Mouse (Mus musculus) lung, postnatal 4 days (tissue): Measurements from ENCODE around the gene Acod1.

Experiments used
- DNase-seq, 2 experiments: peaks; one replicate each; pipeline ENCODE4 v3.0.0; 2021

Acod1 gene

GRCm38 (mm10) chr14:103046677-103047076, at the start of gene Acod1:
Gene Acod1, plus strand, starts transcription at chr14:103046977.
- no peak for DNase-seq

- DNase-seq = peak; percentile 48 to 54
Measured at GRCm38 (mm10) chr14:103007737-103008136, 39.0 kb upstream of the Acod1 start.

GRCm38 (mm10) chr14:103011782-103012181, 35.0 kb upstream of the Acod1 start:
- DNase-seq = peak in 1 of 2 experiments; percentile 39

GRCm38 (mm10) chr14:103012563-103013150, 34.1 kb upstream of the Acod1 start:
- peak; percentile 53 to 75 for DNase-seq

GRCm38 (mm10) chr14:103017009-103017408, 29.8 kb upstream of the Acod1 start:
- DNase-seq = no peak

GRCm38 (mm10) chr14:103020046-103020445, 26.7 kb upstream of the Acod1 start:
- no peak for DNase-seq

- no peak for DNase-seq
Measured at GRCm38 (mm10) chr14:103029203-103029602, 17.6 kb upstream of the Acod1 start.

- peak; percentile 43 to 55 for DNase-seq
Measured at GRCm38 (mm10) chr14:103033271-103033823, 13.4 kb upstream of the Acod1 start.

- DNase-seq = no peak
Measured at GRCm38 (mm10) chr14:103034076-103034475, 12.7 kb upstream of the Acod1 start.

- no peak for DNase-seq
Measured at GRCm38 (mm10) chr14:103037016-103037415, 9.8 kb upstream of the Acod1 start.

GRCm38 (mm10) chr14:103048292-103049086, 1.7 kb downstream of the Acod1 start:
- no peak for DNase-seq

GRCm38 (mm10) chr14:103051159-103051769, 4.5 kb downstream of the Acod1 start:
- DNase-seq = peak; percentile 78 to 87

- no peak for DNase-seq
Measured at GRCm38 (mm10) chr14:103054731-103055130, 8.0 kb downstream of the Acod1 start.

- DNase-seq = no peak
Measured at GRCm38 (mm10) chr14:103056601-103057000, 9.8 kb downstream of the Acod1 start.

GRCm38 (mm10) chr14:103058998-103059397, 12.2 kb downstream of the Acod1 start:
- peak; percentile 62 to 84 for DNase-seq

GRCm38 (mm10) chr14:103059495-103059894, 12.7 kb downstream of the Acod1 start:
- peak in 1 of 2 experiments; percentile 33 for DNase-seq

- peak; percentile 36 to 80 for DNase-seq
Measured at GRCm38 (mm10) chr14:103065294-103066167, 18.8 kb downstream of the Acod1 start.

- no peak for DNase-seq
Measured at GRCm38 (mm10) chr14:103069465-103069863, 22.7 kb downstream of the Acod1 start.

- peak; percentile 96 to 98 for DNase-seq
Measured at GRCm38 (mm10) chr14:103069864-103070611, 23.3 kb downstream of the Acod1 start, which contains the start of gene Cln5. Gene Cln5, plus strand, starts transcription at chr14:103070216.

GRCm38 (mm10) chr14:103070790-103071189, 24.0 kb downstream of the Acod1 start:
- DNase-seq = peak; percentile 37 to 42

GRCm38 (mm10) chr14:103071471-103071870, 24.7 kb downstream of the Acod1 start:
- DNase-seq = no peak

- DNase-seq = no peak
Measured at GRCm38 (mm10) chr14:103072731-103073130, 26.0 kb downstream of the Acod1 start.
